ENCODE assay signal across 13 mouse cellular contexts in genomic region chr17:53654596-53654995, GRCm38 (mm10).
"Had no signal": no experiment of that assay in that cellular context is flagged by ENCODE, and none has a peak within 500 bp of the region (broad histone marks: within the 10 kb centered on the region; RNA-seq: fewer than 3 reads in every experiment).

No protein-coding gene starts in this region.

- H3K4me2 ChIP-seq: kidney, embryonic 15.5 days; liver, embryonic 11.5 days; lung, embryonic 15.5 days; midbrain, embryonic 11.5 days; stomach, embryonic 15.5 days had no signal

- H3K9me3 ChIP-seq: kidney, embryonic 15.5 days; lung, embryonic 15.5 days; stomach, embryonic 15.5 days had no signal

- H3K9ac ChIP-seq: kidney, embryonic 15.5 days; liver, embryonic 14.5 days; lung, embryonic 15.5 days; stomach, embryonic 15.5 days had no signal

- H3K4me1 ChIP-seq: kidney, embryonic 15.5 days; lung, embryonic 15.5 days; stomach, embryonic 15.5 days had no signal

- H3K27ac ChIP-seq: kidney, embryonic 15.5 days; left cerebral cortex, adult 2 months; liver, embryonic 14.5 days; lung, embryonic 15.5 days; stomach, embryonic 15.5 days had no signal

- H3K4me3 ChIP-seq: kidney, embryonic 15.5 days; left cerebral cortex, adult 2 months; lung, embryonic 15.5 days; stomach, embryonic 15.5 days had no signal

- H3K27me3 ChIP-seq: kidney, embryonic 15.5 days; lung, embryonic 15.5 days; stomach, embryonic 15.5 days had no signal

- DNase-seq: kidney, postnatal 10 days; lung, adult 18-20 months; lung, postnatal 14 days; lung, postnatal 4 days; midbrain, embryonic 14.5 days; thymus, postnatal 36 days had no signal
